Mouse (Mus musculus) liver, adult 2 months (tissue): ENCODE measurements around the gene Slc7a11. TPM values are rescaled to one million over a fixed set of nuclear protein-coding genes. Genes with fewer than 3 reads are reported as not detected.
A peak's percentile ranks its signal among the peaks of the same experiment; 100 is the strongest.

Experiments
- DNase-seq: peaks from one replicate; pipeline ENCODE4 v3.0.0-alpha.2; 2011; ENCODE audit warnings: low read depth, low spot score; ENCODE audit errors: extremely low read depth
- H3K27ac ChIP-seq: fragments of 200-500 bp; replicated peaks from 2 replicates; pipeline ENCODE4 v1.5.1; 2012; ENCODE audit warnings: low read depth, mild to moderate bottlenecking, control low read depth, inconsistent platforms, low read length; ENCODE audit not compliant: insufficient read depth
- H3K27me3 ChIP-seq: fragments of 200-500 bp; 2 replicates; pipeline ENCODE4 v1.6.1; 2012; ENCODE audit warnings: mild to moderate bottlenecking, moderate library complexity, low read length, inconsistent platforms; ENCODE audit not compliant: control insufficient read depth, insufficient read depth
- H3K36me3 ChIP-seq: fragments of 200-500 bp; 2 replicates; pipeline ENCODE4 v1.6.1; 2012; ENCODE audit warnings: low read length, inconsistent platforms; ENCODE audit not compliant: control insufficient read depth, insufficient read depth
- H3K4me1 ChIP-seq: fragments of 200-500 bp; 2 replicates; pipeline ENCODE4 v1.6.1; 2011; ENCODE audit warnings: low read length; ENCODE audit not compliant: control insufficient read depth, insufficient read depth
- H3K4me3 ChIP-seq: fragments of 200-500 bp; 2 replicates; pipeline ENCODE4 v1.5.1; 2011; ENCODE audit warnings: low read depth, mild to moderate bottlenecking, control low read depth, low read length, moderate library complexity; ENCODE audit not compliant: insufficient read depth
- H3K79me2 ChIP-seq: fragments of 200-500 bp; 2 replicates; pipeline ENCODE4 v1.6.1; 2012; ENCODE audit warnings: inconsistent platforms, mild to moderate bottlenecking, low read length, moderate library complexity; ENCODE audit not compliant: control insufficient read depth, insufficient read depth
- H3K9ac ChIP-seq: fragments of 200-500 bp; 2 replicates; pipeline ENCODE4 v1.6.1; 2012; ENCODE audit warnings: low read depth, mild to moderate bottlenecking, control low read depth, inconsistent platforms, low read length
- CTCF ChIP-seq: fragments of 200-500 bp; IDR thresholded peaks from 2 replicates; pipeline ENCODE4 v1.5.1; 2011; ENCODE audit warnings: low read depth, low read length, control low read depth
- POLR2A ChIP-seq: fragments of 200-500 bp; IDR thresholded peaks from 2 replicates; pipeline ENCODE4 v1.6.1; 2011; ENCODE audit warnings: low read length, control low read depth; ENCODE audit not compliant: insufficient read depth; ENCODE audit errors: extremely low read depth
- WGBS: fragments of 180-500 bp; shearing (Covaris S2); methylation state at CpG from one replicate; pipeline ENCODE4 v1.1.7; 2018; 5-methylcytosine and 5-hydroxymethylcytosine counted together
- polyA plus RNA-seq: library from polyadenylated mRNA; depleted of rRNA; stranded (reverse); fragments of >200 nt; gene quantifications from 2 replicates; pipeline ENCODE4 v1.2.3, GENCODE M21; 2012
- total RNA-seq: library from RNA; depleted of rRNA; stranded (reverse); fragments of >200 nt; gene quantifications from 2 replicates; pipeline ENCODE4 v1.2.3, GENCODE M21; 2014

Slc7a11 gene
- total and polyA plus RNA-seq, 2 experiments, result under 0.01 TPM; not detected in 1

- no peaks in the 10 kb centered on the region for H3K79me2 ChIP-seq
Measured at GRCm38 (mm10) chr3:50269680-50270079, 173.7 kb downstream of the Slc7a11 start.

GRCm38 (mm10) chr3:50262547-50263087 is 180.8 kb downstream of the Slc7a11 start:
- H3K4me3 ChIP-seq, result no peak overlapping the region
- no peaks in the 10 kb centered on the region for H3K36me3 ChIP-seq
- no peaks in the 10 kb centered on the region for H3K4me1 ChIP-seq
- no peak overlapping the region for H3K27ac ChIP-seq
- H3K9ac ChIP-seq, result no peak overlapping the region
- H3K79me2 ChIP-seq, result no peaks in the 10 kb centered on the region
- H3K27me3 ChIP-seq, result no peaks in the 10 kb centered on the region
- DNase-seq, result peak; percentile 13
- WGBS, result 30% methylated on average over 2 of the region's 2 CpGs
- no peak for TF ChIP-seq POLR2A
- TF ChIP-seq CTCF, result no peak

More at GRCm38 (mm10) chr3:50269680-50270079, 173.7 kb downstream of the Slc7a11 start:
- H3K4me1 ChIP-seq, result no peaks in the 10 kb centered on the region
- no peak overlapping the region for H3K4me3 ChIP-seq
- no peaks in the 10 kb centered on the region for H3K27me3 ChIP-seq
- DNase-seq, result no peak
- no peak for TF ChIP-seq POLR2A
- no peak for TF ChIP-seq CTCF
- H3K27ac ChIP-seq, result no peak overlapping the region
- H3K9ac ChIP-seq, result no peak overlapping the region
- 69% methylated on average over 4 of the region's 4 CpGs for WGBS
- H3K36me3 ChIP-seq, result no peaks in the 10 kb centered on the region

GRCm38 (mm10) chr3:50262066-50262465 is 181.3 kb downstream of the Slc7a11 start:
- H3K79me2 ChIP-seq, result no peaks in the 10 kb centered on the region
- WGBS, result 65% methylated on average over 2 of the region's 2 CpGs
- no peak overlapping the region for H3K4me3 ChIP-seq
- TF ChIP-seq POLR2A, result no peak
- TF ChIP-seq CTCF, result no peak
- no peaks in the 10 kb centered on the region for H3K4me1 ChIP-seq
- no peaks in the 10 kb centered on the region for H3K27me3 ChIP-seq
- no peak for DNase-seq
- no peaks in the 10 kb centered on the region for H3K36me3 ChIP-seq
- no peak overlapping the region for H3K27ac ChIP-seq
- no peak overlapping the region for H3K9ac ChIP-seq

GRCm38 (mm10) chr3:50260667-50261066 is 182.7 kb downstream of the Slc7a11 start:
- Histone ChIP-seq H3K36me3 (no peaks in the 10 kb centered on the region), H3K27me3 (no peaks in the 10 kb centered on the region), H3K27ac (no peak overlapping the region), H3K79me2 (no peaks in the 10 kb centered on the region), H3K4me3 (no peak overlapping the region), H3K9ac (no peak overlapping the region), H3K4me1 (no peaks in the 10 kb centered on the region)
- 74% methylated on average over 1 of the region's 1 CpGs for WGBS
- TF ChIP-seq POLR2A (no peak), CTCF (no peak)
- DNase-seq, result no peak

DNA sequence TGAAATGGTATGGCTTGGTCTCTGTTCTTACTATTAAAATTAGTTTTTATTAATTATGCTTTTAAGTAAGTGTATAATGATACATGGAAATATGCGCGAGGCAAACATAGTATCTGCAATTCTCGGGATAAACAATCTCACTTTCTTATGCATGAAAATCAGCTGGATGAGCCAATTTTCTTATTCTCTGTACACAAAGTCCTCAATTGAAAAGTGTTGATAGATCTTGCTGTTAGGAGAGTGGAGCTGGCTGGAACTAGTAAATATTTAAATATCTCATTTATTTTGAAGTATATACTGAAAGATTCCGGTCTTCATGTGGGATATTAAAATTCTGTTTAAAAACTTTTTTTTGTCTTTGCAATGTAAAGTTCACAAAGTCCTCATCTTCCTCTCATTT is 184.6 kb downstream of the Slc7a11 start:
- 92% methylated on average over 4 of the region's 4 CpGs for WGBS
- DNase-seq, result no peak
- no peak overlapping the region for H3K9ac ChIP-seq
- no peaks in the 10 kb centered on the region for H3K4me1 ChIP-seq
- no peak overlapping the region for H3K27ac ChIP-seq
- no peaks in the 10 kb centered on the region for H3K27me3 ChIP-seq
- no peaks in the 10 kb centered on the region for H3K36me3 ChIP-seq
- no peak overlapping the region for H3K4me3 ChIP-seq
- TF ChIP-seq POLR2A (no peak), CTCF (no peak)
- H3K79me2 ChIP-seq, result no peaks in the 10 kb centered on the region

GRCm38 (mm10) chr3:50249598-50250300 is 193.7 kb downstream of the Slc7a11 start:
- Histone ChIP-seq H3K9ac (no peak overlapping the region), H3K4me3 (no peak overlapping the region), H3K4me1 (no peaks in the 10 kb centered on the region), H3K27me3 (no peaks in the 10 kb centered on the region), H3K27ac (no peak overlapping the region), H3K79me2 (no peaks in the 10 kb centered on the region), H3K36me3 (no peaks in the 10 kb centered on the region)
- TF ChIP-seq CTCF (no peak), POLR2A (no peak)
- 80% methylated on average over 6 of the region's 6 CpGs for WGBS
- no peak for DNase-seq
